Mouse (Mus musculus) embryo, embryonic 11 days (tissue): Measurements from ENCODE around the gene Ski.

Experiments
- DNase-seq: peaks from one replicate; pipeline ENCODE4 v3.0.0-alpha.2; 2015

Ski gene

GRCm38 (mm10) chr4:155173822-155174785, 48.3 kb downstream of the Ski start:
- peak; percentile 48 for DNase-seq

DNA sequence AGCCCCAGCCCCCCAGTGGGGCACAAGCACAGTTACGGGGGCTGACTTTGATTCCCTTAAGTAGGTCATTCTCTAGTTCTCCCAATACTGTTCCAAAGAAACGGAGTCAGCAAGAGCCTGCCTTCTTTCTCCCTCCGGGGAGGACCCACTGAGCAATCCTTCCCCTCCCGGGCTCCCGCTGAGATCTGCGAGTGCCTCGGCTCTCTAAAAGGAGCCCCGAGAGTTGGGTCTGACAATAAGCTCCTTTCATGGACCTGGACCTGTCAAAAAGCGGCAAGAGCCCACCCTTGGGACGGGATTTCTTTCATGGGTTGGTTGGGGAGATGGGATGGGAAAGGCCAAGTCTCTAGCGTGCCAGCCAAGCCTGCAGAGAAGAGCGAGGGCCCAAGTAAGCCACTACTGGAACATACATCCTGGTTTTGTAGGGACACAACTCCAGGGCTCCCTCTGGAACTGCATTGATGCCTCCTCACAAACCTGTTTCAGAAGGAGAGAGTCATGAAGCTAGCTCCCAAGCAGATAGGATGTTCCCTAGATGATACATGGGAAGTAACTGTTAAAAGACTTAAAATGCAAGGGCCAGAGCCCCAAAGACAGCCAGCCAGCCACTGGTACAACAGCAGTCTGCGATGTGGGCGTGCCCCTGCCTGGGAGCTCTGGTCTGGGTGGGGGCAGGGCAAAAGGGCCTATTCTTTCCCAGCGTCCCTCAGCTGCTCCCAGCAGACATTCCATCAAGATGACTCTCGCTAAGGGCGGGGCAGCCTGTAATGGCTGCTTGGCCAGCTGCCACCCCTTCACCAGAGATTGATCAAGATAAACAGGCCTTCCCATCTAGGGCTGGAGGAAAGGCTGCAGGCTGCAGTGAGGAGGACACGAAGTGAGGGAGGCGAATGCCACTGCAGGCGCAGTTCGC, 49.2 kb downstream of the Ski start:
- DNase-seq = peak; percentile 95

GRCm38 (mm10) chr4:155171961-155172533, 50.3 kb downstream of the Ski start:
- DNase-seq = no peak

DNA sequence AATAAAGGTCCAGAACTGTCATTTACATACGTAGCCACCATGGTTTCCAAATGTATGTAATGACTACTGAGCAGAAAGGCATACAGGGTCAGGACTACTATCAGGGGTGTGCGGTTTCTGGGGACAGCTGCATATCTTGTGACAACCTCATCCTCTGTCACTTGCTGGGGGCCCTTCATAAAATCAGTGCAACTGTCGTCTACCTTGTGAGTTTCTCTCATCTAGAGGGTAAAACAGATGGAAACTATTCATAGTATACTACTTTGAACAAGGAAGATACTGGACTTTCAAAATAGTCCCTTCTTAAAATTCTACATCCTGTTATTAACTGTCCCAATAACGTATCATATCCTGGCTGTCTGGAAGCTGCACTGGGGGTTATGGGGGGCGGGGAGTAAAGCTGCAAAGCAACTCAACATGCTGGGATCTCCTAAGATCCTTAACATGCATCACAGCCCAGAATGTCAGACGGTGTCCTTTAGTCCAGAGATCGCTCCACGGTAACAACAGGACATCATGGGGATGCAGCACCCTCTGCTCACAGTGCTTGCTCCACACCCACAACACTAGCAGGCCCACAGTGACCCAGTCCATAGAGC, 51.7 kb downstream of the Ski start:
- DNase-seq = no peak

DNA sequence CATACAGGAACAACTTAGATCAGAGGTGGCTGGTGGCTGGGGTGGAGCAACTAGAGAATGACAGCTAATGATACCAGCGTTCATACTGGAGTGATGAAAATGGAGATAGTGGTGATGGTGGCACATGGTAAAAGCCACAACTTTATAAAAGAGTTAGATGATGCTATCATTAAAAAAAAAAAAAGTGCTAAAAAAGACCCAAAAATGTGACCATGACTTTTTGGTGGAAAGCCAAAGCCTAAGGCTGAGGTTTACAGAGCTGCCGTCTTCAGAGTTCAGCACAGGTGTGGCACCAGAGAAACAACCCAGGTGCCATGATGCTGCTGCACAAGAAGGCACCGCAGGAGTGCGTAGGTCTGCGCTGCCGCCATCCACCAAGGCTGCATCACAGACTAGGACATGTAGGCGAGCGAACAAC, 53.5 kb downstream of the Ski start:
- no peak for DNase-seq

DNA sequence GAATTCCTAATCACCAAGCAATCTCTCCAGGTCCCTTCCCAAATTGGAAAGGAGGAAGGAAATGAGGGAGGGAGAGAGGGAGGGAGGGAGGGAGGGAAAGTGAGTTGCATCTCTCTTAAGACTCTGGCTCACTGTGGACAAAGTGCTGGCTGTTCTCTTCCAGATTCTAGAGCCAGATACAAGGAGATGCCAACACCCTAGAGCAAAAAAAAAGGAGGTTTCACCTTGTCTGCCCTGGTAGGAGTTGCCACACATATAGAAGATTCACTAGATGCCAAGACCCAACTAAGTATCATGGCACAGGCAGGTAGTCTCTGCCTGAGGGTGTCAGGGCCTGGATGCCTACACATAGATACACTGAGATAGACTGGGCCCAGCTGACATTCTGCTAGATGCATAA, 56.5 kb downstream of the Ski start:
- no peak for DNase-seq

- no peak for DNase-seq
Measured at GRCm38 (mm10) chr4:155164550-155164949, 57.8 kb downstream of the Ski start.

GRCm38 (mm10) chr4:155163685-155164084, 58.7 kb downstream of the Ski start:
- no peak for DNase-seq

GRCm38 (mm10) chr4:155163320-155163651, 59.1 kb downstream of the Ski start:
- no peak for DNase-seq

DNA sequence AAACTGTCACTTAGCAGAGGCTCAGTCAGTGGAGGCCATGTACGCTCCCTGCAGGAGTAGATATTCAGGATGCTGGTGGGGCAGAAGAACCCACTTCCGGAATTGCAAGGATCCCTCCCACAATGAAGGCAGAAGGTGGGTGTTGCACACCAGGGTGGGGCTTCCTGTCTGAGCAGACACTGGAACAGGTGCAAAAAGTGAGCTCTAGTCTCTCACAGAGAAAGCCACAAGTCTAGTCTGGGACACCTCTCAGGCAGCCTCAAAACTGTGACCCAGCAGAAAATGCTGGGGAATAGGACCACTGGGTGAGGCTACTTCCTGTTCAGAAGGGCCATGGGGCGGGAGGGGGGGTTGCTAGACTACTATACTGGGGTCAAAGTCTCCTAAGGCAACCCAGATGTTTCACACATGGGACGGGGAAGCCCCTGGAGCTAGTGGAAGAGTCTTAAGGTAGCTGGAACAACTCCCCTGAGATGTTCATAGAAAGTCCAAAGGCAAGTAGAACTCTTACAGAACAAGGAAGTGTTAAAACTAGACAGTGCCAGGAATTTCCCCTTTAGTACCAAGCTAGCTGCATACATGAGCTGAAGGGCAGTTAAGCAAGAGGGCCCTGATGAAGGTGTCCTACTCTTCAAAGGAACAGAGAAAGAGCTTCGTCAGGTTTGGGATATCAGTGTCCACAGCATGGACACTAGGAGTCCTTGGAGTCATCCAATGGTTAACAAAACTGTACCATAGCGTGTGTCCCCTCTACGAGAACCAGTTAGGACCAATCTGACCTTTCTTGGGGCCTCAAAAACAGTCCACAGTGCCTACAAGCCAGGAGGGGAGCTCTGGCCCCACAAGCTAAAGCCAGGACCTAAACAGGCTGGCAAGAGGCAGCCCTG, 59.7 kb downstream of the Ski start:
- no peak for DNase-seq

- no peak for DNase-seq
Measured at GRCm38 (mm10) chr4:155158543-155158917, 63.9 kb downstream of the Ski start.

- no peak for DNase-seq
Measured at GRCm38 (mm10) chr4:155157871-155158542, 64.4 kb downstream of the Ski start.

DNA sequence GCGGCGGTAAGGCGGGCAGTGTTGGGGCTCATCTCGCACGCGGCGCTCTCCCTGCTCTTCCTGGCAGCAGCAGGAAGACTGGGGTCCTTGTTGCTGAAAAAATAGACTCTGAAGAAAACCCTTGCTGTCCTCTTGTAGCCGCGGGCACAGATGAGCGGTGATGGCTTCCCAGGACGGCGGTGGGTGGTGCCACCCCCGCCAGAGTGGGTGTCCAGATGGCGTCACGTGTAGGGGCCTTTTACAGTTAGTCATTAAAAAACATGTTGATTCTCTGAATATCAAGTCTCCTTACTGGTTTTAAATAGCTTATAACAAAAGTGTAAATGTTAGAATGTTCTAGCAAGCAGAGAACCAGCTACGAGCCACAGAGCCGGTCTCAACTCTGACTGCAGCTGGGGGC, 65.7 kb downstream of the Ski start:
- no peak for DNase-seq

DNA sequence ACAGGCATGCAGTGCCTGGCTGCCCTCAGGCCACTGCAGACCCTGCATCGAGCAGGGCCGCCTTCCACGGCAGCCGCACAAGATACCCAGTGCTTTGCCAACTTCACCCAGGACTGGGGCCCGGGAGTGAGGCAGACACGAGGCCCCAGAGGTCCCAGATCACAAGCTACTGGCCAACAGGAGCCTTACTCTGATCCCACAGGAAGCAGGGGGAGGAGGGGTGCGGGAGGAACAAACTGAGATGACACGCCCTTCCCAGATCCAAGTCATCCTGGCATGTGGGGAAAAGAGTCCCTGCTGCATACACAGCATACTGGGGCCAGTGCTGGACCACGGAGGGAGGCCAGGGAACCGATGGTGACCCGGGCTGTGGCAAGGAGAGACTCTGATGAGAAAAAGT, 67.4 kb downstream of the Ski start:
- DNase-seq = no peak

GRCm38 (mm10) chr4:155153389-155154072, 68.9 kb downstream of the Ski start:
- DNase-seq = no peak

GRCm38 (mm10) chr4:155152476-155152875, 69.9 kb downstream of the Ski start:
- no peak for DNase-seq

DNA sequence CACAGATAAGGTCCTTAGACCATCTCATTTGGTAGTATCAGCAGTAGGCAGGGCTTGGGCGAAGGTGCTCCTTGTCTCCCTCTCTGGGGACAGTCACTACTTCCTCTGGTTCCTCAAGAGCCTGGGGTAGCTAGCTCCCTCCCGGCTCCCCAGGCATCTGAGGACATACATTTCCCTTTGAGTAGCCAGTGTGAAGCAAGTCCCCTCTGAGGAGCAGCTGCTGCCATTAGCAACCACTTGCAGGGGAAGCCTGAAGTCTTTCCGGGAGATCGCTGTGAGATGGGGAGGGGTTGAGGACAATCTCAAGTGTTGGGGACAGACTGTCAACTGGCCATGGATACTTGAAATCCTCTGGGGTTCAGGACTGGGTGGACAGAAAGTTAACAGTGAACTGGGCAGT, 70.5 kb downstream of the Ski start:
- no peak for DNase-seq

- no peak for DNase-seq
Measured at GRCm38 (mm10) chr4:155151221-155151788, 71.1 kb downstream of the Ski start.

DNA sequence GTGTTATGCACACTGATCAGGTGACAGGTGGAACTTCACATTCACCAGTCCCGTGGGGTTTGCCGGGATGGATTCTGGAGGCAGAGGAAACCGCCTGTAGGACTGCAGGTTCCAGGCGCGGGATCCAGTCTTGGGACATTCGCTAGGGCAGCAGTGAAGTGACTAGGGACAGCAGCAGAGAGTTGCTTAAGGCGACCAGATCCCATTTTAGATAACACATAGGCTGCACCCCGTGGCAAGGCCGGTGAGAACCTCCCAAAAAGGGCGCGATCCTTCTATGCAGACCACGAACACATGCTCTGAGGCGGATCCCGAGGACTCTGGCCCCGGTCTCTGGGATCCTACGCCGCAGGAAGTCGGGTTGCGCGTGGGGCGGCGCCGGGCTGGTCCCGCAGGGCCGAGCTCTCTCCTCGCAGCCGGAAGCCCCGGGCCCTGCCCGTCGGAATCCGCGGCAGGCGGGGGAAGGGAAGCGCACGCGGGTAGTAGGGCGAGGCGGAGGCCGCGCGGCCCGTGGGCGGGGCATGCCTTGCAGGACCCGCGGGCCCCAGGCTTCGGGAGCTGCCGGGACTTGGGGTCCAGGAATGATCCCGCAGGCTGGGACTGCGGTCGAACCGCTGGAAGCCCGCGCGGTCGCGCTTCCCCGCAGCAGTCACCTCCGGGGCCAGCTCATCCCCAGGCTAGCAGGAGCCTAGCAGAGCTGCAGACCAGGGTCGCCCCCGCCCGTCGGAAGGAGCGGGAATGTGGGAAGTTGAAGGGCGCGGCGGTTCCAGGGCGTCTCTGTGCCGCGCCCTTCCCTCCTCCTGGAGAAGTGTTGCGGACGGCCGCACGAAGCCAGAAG, 71.9 kb downstream of the Ski start:
- DNase-seq = peak; percentile 90

DNA sequence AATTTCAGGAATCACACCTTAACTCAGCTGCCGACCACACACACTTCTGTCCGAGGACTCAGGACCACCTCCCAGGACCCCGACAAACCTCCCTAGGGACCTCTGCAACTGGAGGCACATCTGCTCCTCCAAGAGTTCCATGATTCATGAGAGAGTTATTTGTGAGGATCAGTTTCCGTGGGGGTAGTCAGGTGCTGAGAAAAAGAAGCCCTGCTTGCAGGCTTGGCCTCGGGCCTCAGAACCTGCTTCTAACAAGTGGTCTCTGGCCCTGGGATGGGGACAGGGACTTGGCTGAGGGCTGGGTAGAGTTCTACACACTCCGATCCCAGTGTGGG, 72.5 kb downstream of the Ski start:
- no peak for DNase-seq
